Mouse (Mus musculus): ENCODE results near the gene Gse1.

Gene Gse1

GRCm38 (mm10) chr8:120298601-120299532, 70.6 kb downstream of the Gse1 start:
- no peak for DNase-seq (ENCODE audit: low read depth, low spot score)

- no peak for DNase-seq (ENCODE audit: low read depth, low spot score)
Measured at GRCm38 (mm10) chr8:120300601-120301141, 72.4 kb downstream of the Gse1 start.

- DNase-seq (ENCODE audit: low read depth, low spot score), result no peak
Measured at GRCm38 (mm10) chr8:120302941-120303675, 74.9 kb downstream of the Gse1 start.

GRCm38 (mm10) chr8:120304097-120304496, 75.8 kb downstream of the Gse1 start:
- DNase-seq (ENCODE audit: low read depth, low spot score), result no peak

- no peak for DNase-seq (ENCODE audit: low read depth, low spot score)
Measured at GRCm38 (mm10) chr8:120305800-120306385, 77.6 kb downstream of the Gse1 start.

- DNase-seq (ENCODE audit: low read depth, low spot score), result no peak
Measured at GRCm38 (mm10) chr8:120307103-120307502, 78.8 kb downstream of the Gse1 start.

GRCm38 (mm10) chr8:120307528-120307927, 79.3 kb downstream of the Gse1 start:
- no peak for DNase-seq (ENCODE audit: low read depth, low spot score)

GRCm38 (mm10) chr8:120308131-120308530, 79.9 kb downstream of the Gse1 start:
- no peak for DNase-seq (ENCODE audit: low read depth, low spot score)

- no peak for DNase-seq (ENCODE audit: low read depth, low spot score)
Measured at GRCm38 (mm10) chr8:120308553-120308952, 80.3 kb downstream of the Gse1 start.

GRCm38 (mm10) chr8:120309326-120309725, 81.1 kb downstream of the Gse1 start:
- DNase-seq (ENCODE audit: low read depth, low spot score), result no peak

GRCm38 (mm10) chr8:120310063-120310462, 81.8 kb downstream of the Gse1 start:
- DNase-seq (ENCODE audit: low read depth, low spot score), result no peak

- no peak for DNase-seq (ENCODE audit: low read depth, low spot score)
Measured at GRCm38 (mm10) chr8:120312452-120312851, 84.2 kb downstream of the Gse1 start.

GRCm38 (mm10) chr8:120313674-120314073, 85.4 kb downstream of the Gse1 start:
- DNase-seq (ENCODE audit: low read depth, low spot score), result no peak

GRCm38 (mm10) chr8:120314932-120315331, 86.7 kb downstream of the Gse1 start:
- no peak for DNase-seq (ENCODE audit: low read depth, low spot score)

- no peak for DNase-seq (ENCODE audit: low read depth, low spot score)
Measured at GRCm38 (mm10) chr8:120315644-120316043, 87.4 kb downstream of the Gse1 start.

GRCm38 (mm10) chr8:120316707-120317106, 88.5 kb downstream of the Gse1 start:
- DNase-seq (ENCODE audit: low read depth, low spot score), result no peak

- no peak for DNase-seq (ENCODE audit: low read depth, low spot score)
Measured at GRCm38 (mm10) chr8:120317118-120317824, 89.0 kb downstream of the Gse1 start.

GRCm38 (mm10) chr8:120318476-120318991, 90.3 kb downstream of the Gse1 start:
- no peak for DNase-seq (ENCODE audit: low read depth, low spot score)

GRCm38 (mm10) chr8:120319449-120319848, 91.2 kb downstream of the Gse1 start:
- DNase-seq (ENCODE audit: low read depth, low spot score), result peak; percentile 67

- no peak for DNase-seq (ENCODE audit: low read depth, low spot score)
Measured at GRCm38 (mm10) chr8:120320146-120320545, 91.9 kb downstream of the Gse1 start.

- no peak for DNase-seq (ENCODE audit: low read depth, low spot score)
Measured at GRCm38 (mm10) chr8:120321724-120322123, 93.5 kb downstream of the Gse1 start.

Measured in embryo, embryonic 11.5 days (tissue).